Mouse (Mus musculus) ES-E14 (cell line): ENCODE results near the gene Rasl10a. TPM values are rescaled to one million over a fixed set of nuclear protein-coding genes. Genes with fewer than 3 reads are reported as not detected.

Experiments used
- DNase-seq: peaks from one replicate; pipeline ENCODE4 v3.0.0-alpha.2; 2013; ENCODE audit warnings: low read depth, low spot score
- H3K27ac ChIP-seq: 2 replicates; pipeline ENCODE4 v1.5.1; 2012; ENCODE audit warnings: low read depth, mild to moderate bottlenecking, low read length, moderate library complexity, mixed read lengths; ENCODE audit not compliant: poor library complexity, insufficient read depth, severe bottlenecking
- H3K36me3 ChIP-seq: 2 replicates; pipeline ENCODE4 v1.6.1; 2012; ENCODE audit warnings: mild to moderate bottlenecking, low read length, moderate library complexity, mixed read lengths; ENCODE audit not compliant: control insufficient read depth, poor library complexity, insufficient read depth, severe bottlenecking
- H3K4me1 ChIP-seq, 2 experiments: fragments of 150-350 bp in 1 of 2; sonication (generic) in 1 of 2; 2 replicates each; pipeline ENCODE4 v1.6.1; 2012; ENCODE audit warnings: low read length in 2 of 2, mild to moderate bottlenecking in 1 of 2, mixed read lengths in 1 of 2; ENCODE audit not compliant: control insufficient read depth in 2 of 2, insufficient read depth in 2 of 2, poor library complexity in 1 of 2
- H3K4me3 ChIP-seq, 2 experiments: fragments of 150-350 bp in 1 of 2; sonication (generic) in 1 of 2; 2 replicates each; pipeline ENCODE4 v1.5.1; 2012; ENCODE audit warnings: low read length in 2 of 2, low read depth in 1 of 2, mild to moderate bottlenecking in 1 of 2, mixed read lengths in 1 of 2; ENCODE audit not compliant: insufficient read depth in 1 of 2, poor library complexity in 1 of 2, severe bottlenecking in 1 of 2
- H3K9ac ChIP-seq: 2 replicates; pipeline ENCODE4 v1.6.1; 2012; ENCODE audit warnings: low read depth, mild to moderate bottlenecking, low read length, mixed read lengths; ENCODE audit not compliant: poor library complexity, insufficient read depth, severe bottlenecking
- H3K9me3 ChIP-seq: fragments of 150-350 bp; sonication (generic); 2 replicates; pipeline ENCODE4 v1.6.1; 2012; ENCODE audit warnings: low read depth, mild to moderate bottlenecking, low read length; ENCODE audit not compliant: control insufficient read depth, insufficient read depth
- CHD2 ChIP-seq: IDR thresholded peaks from 2 replicates; pipeline ENCODE4 v1.6.1; 2014; ENCODE audit warnings: mild to moderate bottlenecking, low read depth, low read length, inconsistent platforms
- HCFC1 ChIP-seq: IDR thresholded peaks from 2 replicates; pipeline ENCODE4 v1.6.1; 2012; ENCODE audit warnings: low read length, inconsistent platforms, borderline replicate concordance; ENCODE audit not compliant: insufficient read depth
- MAFK ChIP-seq: IDR thresholded peaks from 2 replicates; pipeline ENCODE4 v1.6.1; 2014; ENCODE audit warnings: mild to moderate bottlenecking, low read depth, low read length, inconsistent platforms; ENCODE audit not compliant: insufficient read depth
- ZC3H11A ChIP-seq: IDR thresholded peaks from 2 replicates; pipeline ENCODE4 v1.6.1; 2012; ENCODE audit warnings: low read depth, mild to moderate bottlenecking, inconsistent platforms, low read length, borderline replicate concordance
- ZNF384 ChIP-seq: IDR thresholded peaks from 2 replicates; pipeline ENCODE4 v1.6.1; 2012; ENCODE audit warnings: low read depth, low read length, inconsistent platforms
- in situ Hi-C, 2 experiments: fragments of 600-800 bp; cut with MboI; formaldehyde crosslinking; loops; one replicate each; pipeline ENCODE4 v1.15.1; 2025; ENCODE audit warnings: low sequenced_read_pairs in 2 of 2, inconsistent platforms in 1 of 2; ENCODE audit not compliant: unreplicated experiment in 2 of 2
- total RNA-seq: library from RNA; depleted of rRNA; stranded (reverse); fragments of 300-350 nt; gene quantifications from 2 replicates; pipeline ENCODE4 v1.2.3, GENCODE M21; 2012

Rasl10a gene
- total RNA-seq, 1 experiment = 1.5 TPM

DNA sequence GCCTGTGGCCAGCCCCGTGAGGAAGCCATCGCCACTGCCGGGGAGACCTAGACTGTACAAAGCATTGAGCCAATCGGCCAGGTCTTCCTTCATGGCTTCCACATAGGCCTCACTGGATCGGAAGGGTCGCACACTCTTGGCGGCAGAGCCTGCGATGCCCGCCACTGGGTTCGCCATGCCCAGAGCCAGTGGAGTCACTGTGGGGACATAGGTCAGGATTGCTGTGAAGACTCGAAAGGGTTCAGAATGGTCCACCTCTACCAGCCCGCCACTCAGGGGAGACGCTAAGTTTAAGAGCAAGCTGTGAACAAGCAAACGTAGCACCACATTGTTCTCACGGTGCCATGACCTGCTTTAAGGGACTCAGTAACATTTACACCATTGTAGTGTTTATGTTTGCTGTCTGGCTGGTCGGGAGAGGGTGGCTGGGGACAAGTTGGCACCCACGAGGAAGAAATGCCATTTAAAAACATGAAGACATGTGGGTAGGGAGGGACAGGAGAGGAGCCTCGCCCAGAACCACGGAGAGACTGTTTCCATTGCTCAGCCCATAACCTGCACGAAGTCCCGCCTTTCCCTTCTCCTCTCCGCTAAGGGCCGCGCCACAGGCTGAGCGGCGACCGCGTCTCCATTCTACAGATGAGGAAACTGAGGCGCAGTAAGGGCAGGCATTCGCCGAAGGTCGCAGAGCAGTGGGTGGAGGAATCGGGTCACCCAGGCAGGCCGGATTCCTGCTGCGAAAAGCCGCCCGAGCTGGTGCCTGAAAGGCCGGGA lies 6.5 kb downstream of the Rasl10a start:
- in situ Hi-C loops = no loop called here
- Histone ChIP-seq H3K27ac (no peak overlapping the region), H3K9ac (peak overlapping the region; percentile 87), H3K9me3 (no peaks in the 10 kb centered on the region), H3K4me1 (peaks cover 2 to 29% of the 10 kb centered on the region in 2 experiments; a peak in 3 of 4 replicates), H3K36me3 (peaks cover 30% of the 10 kb centered on the region), H3K4me3 (peak overlapping the region; percentile 80 to 82)
- DNase-seq = no peak
- TF ChIP-seq ZNF384 (no peak), ZC3H11A (no peak), HCFC1 (peak; percentile 35; the same call in 1 of the 2 replicates), CHD2 (no peak)

DNA sequence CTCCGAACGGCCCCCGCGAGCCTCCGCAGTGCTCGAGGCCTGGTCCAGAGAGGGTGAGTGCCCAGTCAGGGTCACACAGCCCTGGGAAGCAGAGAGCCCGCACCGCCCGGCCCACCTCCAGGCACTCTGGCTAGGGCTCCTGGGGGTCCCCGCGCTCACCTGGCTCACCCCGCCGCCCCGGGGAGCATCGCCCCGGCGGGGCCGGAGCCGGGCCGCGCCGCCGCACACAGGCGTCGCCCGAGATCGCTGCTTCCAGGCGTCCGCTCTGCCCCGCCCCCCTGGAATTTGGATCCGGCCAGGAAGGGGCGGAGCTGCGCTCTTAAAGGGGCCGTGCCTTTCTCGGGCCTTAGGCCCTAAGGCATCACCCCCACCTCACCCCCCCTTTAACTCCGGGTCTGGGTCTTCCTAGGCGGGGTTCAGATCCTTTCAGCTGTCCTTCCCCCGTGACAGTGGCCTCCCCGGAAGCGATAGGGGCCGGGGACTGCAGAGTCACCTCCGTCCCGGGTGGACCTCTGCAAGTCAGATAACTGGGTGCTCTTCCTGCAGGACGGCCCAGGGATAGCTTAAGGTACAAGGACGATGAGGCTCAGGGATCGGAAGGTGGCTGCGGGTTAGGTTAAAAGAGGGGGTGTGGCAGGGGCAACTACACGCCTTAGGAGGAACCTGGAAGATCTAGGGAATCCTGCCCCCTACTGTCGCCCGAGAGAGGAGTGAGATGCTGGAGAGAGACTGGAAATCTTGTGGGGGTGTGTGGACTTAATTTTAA lies 7.3 kb downstream of the Rasl10a start, which contains the start of gene Gas2l1:
TSS of gene Gas2l1 (minus strand) at position 272 of the 766 bp plus-strand sequence.
- H3K4me1 ChIP-seq = peaks cover 2 to 26% of the 10 kb centered on the region in 2 experiments; a peak in 3 of 4 replicates
- H3K4me3 ChIP-seq = peak within 1 kb of the TSS; percentile 80 to 82
- H3K9ac ChIP-seq = peak within 1 kb of the TSS; percentile 87
- peak; percentile 90 for DNase-seq
- H3K27ac ChIP-seq = no peak within 1 kb of the TSS
- no peaks in the 10 kb centered on the region for H3K9me3 ChIP-seq
- in situ Hi-C loops = no loop called here
- peaks cover 34% of the 10 kb centered on the region for H3K36me3 ChIP-seq
- TF ChIP-seq ZC3H11A (no peak), CHD2 (no peak), MAFK (no peak), HCFC1 (0 out of 2 replicates have a peak, but pooled peaks have one; percentile 13)

DNA sequence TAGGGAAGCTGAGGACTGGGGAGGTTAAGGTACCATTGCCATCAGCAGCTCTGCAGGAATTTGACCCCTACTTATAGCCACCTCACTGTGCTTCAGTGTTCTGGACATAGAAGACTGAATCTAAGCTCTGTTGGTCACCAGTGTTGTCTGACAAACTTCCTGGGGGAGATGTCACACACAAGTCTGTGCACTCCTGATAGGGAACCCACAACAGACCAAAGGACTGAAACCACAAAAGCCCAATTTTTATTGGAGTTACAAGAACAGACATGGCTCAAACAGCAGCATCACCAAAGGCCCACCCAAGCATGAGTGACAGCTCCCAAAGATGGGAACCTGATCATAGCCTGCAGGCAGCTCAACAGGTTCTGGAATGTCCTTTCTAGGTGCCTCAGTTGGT lies 9.1 kb downstream of the Rasl10a start:
- DNase-seq = no peak
- Histone ChIP-seq H3K4me1 (peaks cover 2 to 19% of the 10 kb centered on the region in 2 experiments; a peak in 2 of 4 replicates), H3K9ac (no peak overlapping the region), H3K4me3 (no peak overlapping the region), H3K27ac (no peak overlapping the region), H3K9me3 (no peaks in the 10 kb centered on the region), H3K36me3 (peaks cover 39% of the 10 kb centered on the region)
- TF ChIP-seq ZC3H11A (no peak), ZNF384 (no peak), MAFK (no peak), HCFC1 (no peak), CHD2 (no peak)
- in situ Hi-C loops = no loop called here

DNA sequence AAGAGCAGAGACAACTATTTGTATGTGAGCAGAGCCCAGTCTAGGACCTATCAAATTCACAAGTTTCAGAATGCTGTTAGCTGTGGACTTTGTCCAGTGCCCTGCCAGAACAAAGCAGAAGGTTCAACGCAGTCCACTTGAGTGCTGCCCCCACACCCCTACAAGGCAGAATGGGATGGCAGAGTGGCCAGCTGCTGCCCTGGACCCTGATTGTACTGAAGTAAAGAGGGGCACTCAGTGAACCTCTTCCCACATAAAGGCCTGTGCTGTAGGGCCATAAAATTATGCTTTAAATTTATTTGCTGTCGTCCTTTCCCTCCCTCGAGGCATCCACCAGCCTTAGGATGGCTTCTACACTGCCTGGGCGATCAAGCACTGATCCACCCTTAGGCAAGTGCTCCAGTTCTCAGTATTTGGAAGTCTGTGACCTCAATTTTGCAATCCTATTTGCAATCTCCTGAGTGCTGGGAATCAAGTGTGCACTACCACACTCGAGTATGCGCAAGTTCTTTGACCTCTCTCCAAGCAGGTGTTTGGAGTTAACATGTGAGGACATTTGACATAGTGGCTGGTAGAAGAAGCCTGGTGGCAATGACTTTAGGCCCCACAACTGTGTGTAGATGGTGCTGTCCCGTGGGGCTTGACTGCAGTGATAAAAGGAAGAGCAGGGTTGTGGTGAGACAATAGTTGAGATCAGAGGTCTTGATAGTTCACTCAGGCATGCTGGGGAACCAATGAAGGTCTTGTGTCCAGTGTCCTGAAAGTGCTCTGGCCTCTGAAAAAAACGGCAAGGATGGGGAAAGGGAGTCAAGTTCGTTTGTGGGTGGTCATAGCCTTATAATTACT lies 10.4 kb downstream of the Rasl10a start:
- Histone ChIP-seq H3K4me3 (no peak overlapping the region), H3K4me1 (peaks cover 0 to 9% of the 10 kb centered on the region in 2 experiments; a peak in 2 of 4 replicates), H3K9me3 (no peaks in the 10 kb centered on the region), H3K27ac (no peak overlapping the region), H3K36me3 (peaks cover 40% of the 10 kb centered on the region), H3K9ac (no peak overlapping the region)
- no peak for DNase-seq
- TF ChIP-seq MAFK (no peak), CHD2 (no peak), ZC3H11A (no peak), HCFC1 (no peak), ZNF384 (no peak)
- in situ Hi-C loops = no loop called here
